Mouse (Mus musculus) liver, embryonic 14.5 days (tissue): ENCODE results near the gene Pdgfra.

ENCODE experiments used
- CTCF ChIP-seq: IDR thresholded peaks from 2 replicates; pipeline ENCODE4 v1.5.1; 2016; ENCODE audit warnings: antibody characterized with exemption, low read depth, control low read depth
- EP300 ChIP-seq: IDR thresholded peaks from 2 replicates; pipeline ENCODE4 v1.6.1; 2016; ENCODE audit warnings: antibody characterized with exemption, low read depth

GRCm38 (mm10) chr5:75152021-75152425 is at the start of gene Pdgfra:
- TF ChIP-seq CTCF, result no peak
- TF ChIP-seq EP300, result no peak
